Mouse (Mus musculus): ENCODE data around the gene Fibcd1. TPM values are rescaled to one million over a fixed set of nuclear protein-coding genes. Genes with fewer than 3 reads are reported as not detected.

The Fibcd1 gene
- total and polyA plus RNA-seq, 2 experiments: not detected

DNA sequence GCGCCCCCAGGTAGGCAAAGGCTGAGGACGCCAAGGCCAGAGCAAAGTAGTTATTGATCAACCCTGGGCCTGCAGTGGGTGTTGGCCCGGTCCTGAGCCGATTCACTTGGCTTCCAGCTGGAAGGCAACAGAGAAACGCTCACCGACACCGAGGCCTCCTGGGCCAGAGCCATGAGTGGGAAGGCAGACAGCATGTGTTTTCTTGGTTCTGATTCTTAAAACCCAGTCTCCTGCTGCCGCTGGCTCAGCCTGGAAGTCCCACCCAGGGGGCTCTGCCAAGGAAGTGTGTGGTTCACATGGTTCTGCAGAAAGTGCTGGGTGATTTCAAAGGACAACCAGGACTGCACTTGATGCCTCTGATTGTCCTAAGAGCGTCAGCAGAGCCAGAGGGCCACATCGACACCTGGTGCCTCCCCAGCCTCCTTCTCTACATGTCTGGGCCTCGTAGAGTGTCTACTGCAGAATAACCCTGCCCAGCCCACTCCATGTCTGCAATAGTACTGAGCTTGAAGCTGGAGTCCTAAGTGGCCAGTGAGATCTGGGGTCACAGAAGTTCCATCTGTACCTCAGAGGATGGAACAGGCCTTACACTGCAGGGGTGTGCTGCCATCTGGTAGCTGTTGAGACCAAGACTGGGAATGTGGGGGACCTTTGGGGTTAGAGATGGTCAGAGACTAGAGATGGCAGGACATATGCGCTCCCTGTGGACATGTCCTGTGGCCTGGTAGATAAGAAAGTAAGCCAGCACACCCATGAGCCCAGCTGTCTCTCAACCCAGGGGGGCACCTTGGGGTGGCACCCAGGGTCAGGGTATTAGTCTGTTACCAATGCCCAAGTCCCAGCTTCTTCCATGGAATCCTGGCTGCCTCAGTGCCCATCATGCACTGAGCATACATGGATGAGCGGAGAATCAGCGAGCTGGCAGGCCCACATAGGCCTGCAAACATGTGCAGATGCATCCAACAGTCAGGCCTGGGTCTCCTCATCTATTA, 19.4 kb downstream of the Fibcd1 start:
- TF ChIP-seq POLR2A (IDR thresholded peaks at IDR 0.05; ENCODE audit: extremely low read depth, insufficient read depth, low read length) (no peak), CTCF (IDR thresholded peaks at IDR 0.05; ENCODE audit: low read depth, low read length) (no peak)
- DNase-seq (ENCODE audit: extremely low read depth, low read depth, low spot score): peak; percentile 50
- no peak overlapping the region for H3K27ac ChIP-seq (replicated peaks; ENCODE audit: insufficient read depth, low read depth, low read length)
- H3K27me3 ChIP-seq (ENCODE audit: control insufficient read depth, insufficient read depth, low read length): no peaks in the 10 kb centered on the region
- H3K79me2 ChIP-seq (ENCODE audit: control insufficient read depth, insufficient read depth, low read length): no peaks in the 10 kb centered on the region
- peaks cover 6% of the 10 kb centered on the region; the same call in 1 of the 2 replicates for H3K4me1 ChIP-seq (ENCODE audit: control insufficient read depth, insufficient read depth, low read length)
- H3K4me3 ChIP-seq (ENCODE audit: insufficient read depth, low read depth, low read length): no peak overlapping the region
- no peak overlapping the region for H3K9ac ChIP-seq (ENCODE audit: low read depth, low read length)
- H3K36me3 ChIP-seq (ENCODE audit: control insufficient read depth, insufficient read depth, low read length): no peaks in the 10 kb centered on the region
- 57% methylated on average over 14 of the region's 14 CpGs for WGBS

DNA sequence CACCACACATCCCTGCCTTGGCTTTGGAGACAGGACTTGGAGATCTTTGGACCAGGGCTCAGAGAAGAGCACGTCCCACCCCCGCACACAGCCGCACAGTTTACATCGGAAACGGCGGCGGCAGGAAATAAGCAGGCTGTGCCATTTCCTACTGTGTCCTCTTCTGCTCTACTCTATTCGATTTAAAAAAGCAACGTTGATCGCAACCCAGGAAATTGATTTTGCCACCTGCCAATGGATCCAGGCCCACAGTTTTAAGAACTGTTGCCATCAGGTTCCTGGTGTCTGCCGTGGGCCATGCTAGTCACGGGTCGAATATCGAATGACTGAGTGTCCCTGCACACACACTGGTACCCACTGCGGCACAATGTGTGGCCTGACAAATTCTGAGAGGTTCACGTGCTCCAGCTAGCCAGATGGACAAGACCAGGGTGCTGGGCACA, 20.3 kb downstream of the Fibcd1 start:
- H3K4me1 ChIP-seq (ENCODE audit: control insufficient read depth, insufficient read depth, low read length): peaks cover 6% of the 10 kb centered on the region; the same call in 1 of the 2 replicates
- TF ChIP-seq POLR2A (IDR thresholded peaks at IDR 0.05; ENCODE audit: extremely low read depth, insufficient read depth, low read length) (no peak), CTCF (IDR thresholded peaks at IDR 0.05; ENCODE audit: low read depth, low read length) (no peak)
- no peak overlapping the region for H3K27ac ChIP-seq (replicated peaks; ENCODE audit: insufficient read depth, low read depth, low read length)
- H3K79me2 ChIP-seq (ENCODE audit: control insufficient read depth, insufficient read depth, low read length): no peaks in the 10 kb centered on the region
- H3K36me3 ChIP-seq (ENCODE audit: control insufficient read depth, insufficient read depth, low read length): no peaks in the 10 kb centered on the region
- H3K4me3 ChIP-seq (ENCODE audit: insufficient read depth, low read depth, low read length): no peak overlapping the region
- DNase-seq (ENCODE audit: extremely low read depth, low read depth, low spot score): peak; percentile 54
- WGBS: 37% methylated on average over 16 of the region's 16 CpGs
- H3K9ac ChIP-seq (ENCODE audit: low read depth, low read length): no peak overlapping the region
- H3K27me3 ChIP-seq (ENCODE audit: control insufficient read depth, insufficient read depth, low read length): no peaks in the 10 kb centered on the region; the same call in 1 of the 2 replicates

GRCm38 (mm10) chr2:31823933-31824730, 21.7 kb downstream of the Fibcd1 start:
- Histone ChIP-seq H3K9ac (ENCODE audit: low read depth, low read length) (no peak overlapping the region), H3K27ac (replicated peaks; ENCODE audit: insufficient read depth, low read depth, low read length) (no peak overlapping the region), H3K79me2 (ENCODE audit: control insufficient read depth, insufficient read depth, low read length) (no peaks in the 10 kb centered on the region), H3K4me3 (ENCODE audit: insufficient read depth, low read depth, low read length) (no peak overlapping the region), H3K36me3 (ENCODE audit: control insufficient read depth, insufficient read depth, low read length) (no peaks in the 10 kb centered on the region), H3K27me3 (ENCODE audit: control insufficient read depth, insufficient read depth, low read length) (no peaks in the 10 kb centered on the region; the same call in 1 of the 2 replicates), H3K4me1 (ENCODE audit: control insufficient read depth, insufficient read depth, low read length) (peaks cover 6% of the 10 kb centered on the region; the same call in 1 of the 2 replicates)
- peak; percentile 70 for TF ChIP-seq CTCF (IDR thresholded peaks at IDR 0.05; ENCODE audit: low read depth, low read length)
- TF ChIP-seq POLR2A (IDR thresholded peaks at IDR 0.05; ENCODE audit: extremely low read depth, insufficient read depth, low read length): no peak
- no peak for DNase-seq (ENCODE audit: extremely low read depth, low read depth, low spot score)
- 86% methylated on average over 11 of the region's 15 CpGs for WGBS

DNA sequence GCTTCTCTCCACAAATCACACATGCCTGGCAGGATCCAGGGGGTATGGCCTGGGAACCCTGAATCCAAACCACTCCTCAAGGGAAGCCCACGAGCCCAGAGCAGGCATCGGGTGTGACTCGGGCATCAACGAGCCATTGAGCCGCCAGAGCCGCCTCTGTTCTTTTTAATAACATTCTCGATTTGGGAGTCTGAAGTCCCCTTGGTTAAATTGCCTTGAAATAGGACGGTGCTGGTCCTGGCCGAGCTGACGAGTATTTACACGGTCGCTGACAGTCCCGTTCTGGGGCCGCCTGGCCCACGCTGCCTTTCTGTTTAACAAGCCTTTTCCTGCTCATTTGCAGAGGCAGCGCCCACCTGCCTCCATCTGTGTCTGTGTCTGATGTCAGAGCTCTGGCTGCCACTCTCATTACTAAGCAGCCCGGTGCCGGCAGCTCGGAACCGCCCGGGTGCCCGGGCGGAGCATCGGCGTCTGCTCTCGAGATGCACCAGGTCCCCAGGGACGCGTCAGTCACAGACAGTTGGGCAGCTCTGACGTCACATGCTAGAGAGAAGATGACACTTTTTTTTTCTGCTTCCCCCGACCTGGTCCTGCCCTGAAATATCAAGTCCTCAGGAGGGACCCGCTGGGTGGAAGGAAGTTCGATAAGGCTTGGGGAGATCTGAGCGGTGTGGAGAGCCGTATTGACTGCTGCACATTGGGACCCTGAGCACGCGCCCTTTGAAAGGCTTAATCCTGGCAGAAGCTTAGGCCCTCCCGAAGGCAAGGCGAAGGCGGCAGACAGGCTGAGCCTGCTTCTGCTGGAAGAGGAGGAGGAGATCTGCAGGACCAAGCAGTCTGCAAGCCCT, 23.1 kb downstream of the Fibcd1 start:
- Histone ChIP-seq H3K4me1 (ENCODE audit: control insufficient read depth, insufficient read depth, low read length) (peaks cover 6% of the 10 kb centered on the region; the same call in 1 of the 2 replicates), H3K4me3 (ENCODE audit: insufficient read depth, low read depth, low read length) (no peak overlapping the region), H3K79me2 (ENCODE audit: control insufficient read depth, insufficient read depth, low read length) (no peaks in the 10 kb centered on the region), H3K27me3 (ENCODE audit: control insufficient read depth, insufficient read depth, low read length) (no peaks in the 10 kb centered on the region; the same call in 1 of the 2 replicates), H3K27ac (replicated peaks; ENCODE audit: insufficient read depth, low read depth, low read length) (no peak overlapping the region), H3K9ac (ENCODE audit: low read depth, low read length) (no peak overlapping the region), H3K36me3 (ENCODE audit: control insufficient read depth, insufficient read depth, low read length) (no peaks in the 10 kb centered on the region)
- TF ChIP-seq POLR2A (IDR thresholded peaks at IDR 0.05; ENCODE audit: extremely low read depth, insufficient read depth, low read length) (no peak), CTCF (IDR thresholded peaks at IDR 0.05; ENCODE audit: low read depth, low read length) (no peak)
- WGBS: 40% methylated on average over 39 of the region's 39 CpGs
- DNase-seq (ENCODE audit: extremely low read depth, low read depth, low spot score): no peak

DNA sequence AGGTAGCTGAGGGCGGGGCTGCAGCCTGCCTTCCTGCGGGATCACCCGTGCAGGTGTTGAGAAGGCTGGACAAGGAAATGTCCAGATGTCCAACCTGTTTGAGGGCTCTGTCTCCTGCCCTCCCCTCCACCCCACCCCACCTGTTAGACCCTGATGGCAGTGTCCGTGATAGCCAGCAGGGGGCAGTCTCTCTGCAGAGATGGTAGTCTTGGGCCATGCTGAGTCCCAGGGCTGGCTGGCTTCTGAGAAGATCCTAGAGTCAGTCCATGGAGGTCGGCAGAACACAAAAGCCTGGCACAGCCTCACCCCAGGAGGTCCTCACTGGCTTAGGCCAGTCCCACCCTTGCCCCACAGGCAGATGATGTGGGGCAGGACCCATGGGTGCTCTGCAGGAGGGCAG, 30.4 kb downstream of the Fibcd1 start:
- H3K4me1 ChIP-seq (ENCODE audit: control insufficient read depth, insufficient read depth, low read length): no peaks in the 10 kb centered on the region
- H3K27ac ChIP-seq (replicated peaks; ENCODE audit: insufficient read depth, low read depth, low read length): no peak overlapping the region
- no peak overlapping the region for H3K4me3 ChIP-seq (ENCODE audit: insufficient read depth, low read depth, low read length)
- H3K36me3 ChIP-seq (ENCODE audit: control insufficient read depth, insufficient read depth, low read length): no peaks in the 10 kb centered on the region
- no peak overlapping the region for H3K9ac ChIP-seq (ENCODE audit: low read depth, low read length)
- 29% methylated on average over 5 of the region's 5 CpGs for WGBS
- H3K27me3 ChIP-seq (ENCODE audit: control insufficient read depth, insufficient read depth, low read length): no peaks in the 10 kb centered on the region
- no peaks in the 10 kb centered on the region for H3K79me2 ChIP-seq (ENCODE audit: control insufficient read depth, insufficient read depth, low read length)
- TF ChIP-seq POLR2A (IDR thresholded peaks at IDR 0.05; ENCODE audit: extremely low read depth, insufficient read depth, low read length): no peak
- peak; percentile 87 for TF ChIP-seq CTCF (IDR thresholded peaks at IDR 0.05; ENCODE audit: low read depth, low read length)
- DNase-seq (ENCODE audit: extremely low read depth, low read depth, low spot score): peak; percentile 36
